Mouse (Mus musculus) splenic B cell, adult 2 months (primary cell): ENCODE data around the gene Kctd4.

Experiments used
- DNase-seq: peaks from one replicate; pipeline ENCODE4 v3.0.0-alpha.2; 2011; ENCODE audit warnings: low read depth, low spot score
- H3K27me3 ChIP-seq: 2 replicates; pipeline ENCODE4 v1.6.1; 2012; ENCODE audit warnings: mild to moderate bottlenecking, low read length, moderate library complexity, mixed read lengths; ENCODE audit not compliant: control insufficient read depth, poor library complexity, insufficient read depth, severe bottlenecking
- H3K36me3 ChIP-seq: 2 replicates; pipeline ENCODE4 v1.6.1; 2012; ENCODE audit warnings: mild to moderate bottlenecking, low read length, moderate library complexity, mixed read lengths; ENCODE audit not compliant: control insufficient read depth, poor library complexity, insufficient read depth, severe bottlenecking

The Kctd4 gene

GRCm38 (mm10) chr14:75964433-75964832 lies 9.6 kb downstream of the Kctd4 start:
- no peak for DNase-seq
- Histone ChIP-seq H3K36me3 (no peaks in the 10 kb centered on the region), H3K27me3 (no peaks in the 10 kb centered on the region)

GRCm38 (mm10) chr14:75967291-75967690 lies 12.5 kb downstream of the Kctd4 start:
- DNase-seq: no peak

GRCm38 (mm10) chr14:75976107-75976506 lies 21.3 kb downstream of the Kctd4 start:
- H3K27me3 ChIP-seq: no peaks in the 10 kb centered on the region
- H3K36me3 ChIP-seq: peaks cover 2% of the 10 kb centered on the region; the same call in 1 of the 2 replicates
- no peak for DNase-seq

More at GRCm38 (mm10) chr14:75967291-75967690, 12.5 kb downstream of the Kctd4 start:
- H3K36me3 ChIP-seq: no peaks in the 10 kb centered on the region
- H3K27me3 ChIP-seq: no peaks in the 10 kb centered on the region

GRCm38 (mm10) chr14:75981231-75981630 lies 26.4 kb downstream of the Kctd4 start:
- no peak for DNase-seq
- Histone ChIP-seq H3K36me3 (peaks cover 4% of the 10 kb centered on the region; the same call in 1 of the 2 replicates), H3K27me3 (no peaks in the 10 kb centered on the region)

- H3K27me3 ChIP-seq: no peaks in the 10 kb centered on the region
- DNase-seq: no peak
- H3K36me3 ChIP-seq: peaks cover 2% of the 10 kb centered on the region; the same call in 1 of the 2 replicates
Observed at GRCm38 (mm10) chr14:75983891-75984290, 29.1 kb downstream of the Kctd4 start.

GRCm38 (mm10) chr14:75985112-75985511 lies 30.3 kb downstream of the Kctd4 start:
- H3K36me3 ChIP-seq: 0 out of 2 replicates have a peak, but pooled peaks cover 2% of the 10 kb centered on the region
- DNase-seq: no peak
- no peaks in the 10 kb centered on the region for H3K27me3 ChIP-seq

- DNase-seq: peak; percentile 45
- Histone ChIP-seq H3K36me3 (0 out of 2 replicates have a peak, but pooled peaks cover 2% of the 10 kb centered on the region), H3K27me3 (no peaks in the 10 kb centered on the region)
Observed at GRCm38 (mm10) chr14:75986878-75987483, 32.2 kb downstream of the Kctd4 start.

- H3K27me3 ChIP-seq: no peaks in the 10 kb centered on the region
- no peaks in the 10 kb centered on the region for H3K36me3 ChIP-seq
- DNase-seq: no peak
Observed at GRCm38 (mm10) chr14:75989168-75989567, 34.4 kb downstream of the Kctd4 start.

GRCm38 (mm10) chr14:75990936-75991335 lies 36.1 kb downstream of the Kctd4 start:
- no peaks in the 10 kb centered on the region for H3K36me3 ChIP-seq
- DNase-seq: no peak
- H3K27me3 ChIP-seq: no peaks in the 10 kb centered on the region

- DNase-seq: no peak
- Histone ChIP-seq H3K27me3 (no peaks in the 10 kb centered on the region), H3K36me3 (no peaks in the 10 kb centered on the region)
Observed at GRCm38 (mm10) chr14:75992371-75992770, 37.6 kb downstream of the Kctd4 start.

GRCm38 (mm10) chr14:75998082-75998481 lies 43.3 kb downstream of the Kctd4 start:
- Histone ChIP-seq H3K27me3 (no peaks in the 10 kb centered on the region), H3K36me3 (no peaks in the 10 kb centered on the region)
- DNase-seq: no peak

GRCm38 (mm10) chr14:76001781-76002180 lies 47.0 kb downstream of the Kctd4 start:
- Histone ChIP-seq H3K27me3 (no peaks in the 10 kb centered on the region), H3K36me3 (no peaks in the 10 kb centered on the region)
- DNase-seq: peak; percentile 29

GRCm38 (mm10) chr14:76005011-76005410 lies 50.2 kb downstream of the Kctd4 start:
- no peaks in the 10 kb centered on the region for H3K36me3 ChIP-seq
- H3K27me3 ChIP-seq: no peaks in the 10 kb centered on the region
- no peak for DNase-seq

GRCm38 (mm10) chr14:76008174-76008573 lies 53.4 kb downstream of the Kctd4 start:
- H3K27me3 ChIP-seq: no peaks in the 10 kb centered on the region
- no peaks in the 10 kb centered on the region for H3K36me3 ChIP-seq
- DNase-seq: no peak

GRCm38 (mm10) chr14:76009185-76009584 lies 54.4 kb downstream of the Kctd4 start:
- H3K27me3 ChIP-seq: no peaks in the 10 kb centered on the region
- H3K36me3 ChIP-seq: no peaks in the 10 kb centered on the region
- peak; percentile 4 for DNase-seq
